Mouse (Mus musculus): ENCODE measurements around the gene Smoc2. TPM values are rescaled to one million over a fixed set of nuclear protein-coding genes. Genes with fewer than 3 reads are reported as not detected.

Smoc2 gene
- polyA plus RNA-seq, 1 experiment from 2014 or later = 11.8 TPM

- DNase-seq (ENCODE audit: low spot score) (no peak), ATAC-seq (replicated peaks; ENCODE audit: low FRiP score) (no peak)
- WGBS = 72% methylated on average over 3 of the region's 3 CpGs
- Histone ChIP-seq H3K4me2 (no peak overlapping the region), H3K9ac (ENCODE audit: low read depth, low read length) (no peak overlapping the region), H3K27ac (ENCODE audit: low read depth, low read length) (no peak overlapping the region), H3K4me1 (replicated peaks; ENCODE audit: control insufficient read depth, insufficient read depth, low read length) (no peaks in the 10 kb centered on the region), H3K9me3 (ENCODE audit: control insufficient read depth, low read length) (no peaks in the 10 kb centered on the region), H3K27me3 (replicated peaks; ENCODE audit: control insufficient read depth, insufficient read depth, low read length) (no peaks in the 10 kb centered on the region), H3K36me3 (ENCODE audit: control insufficient read depth, insufficient read depth, low read length) (no peaks in the 10 kb centered on the region), H3K4me3 (ENCODE audit: low read depth, low read length) (no peak overlapping the region)
These were observed 15.8 kb downstream of the Smoc2 start for GRCm38 (mm10) chr17:14295146-14295545.

DNA sequence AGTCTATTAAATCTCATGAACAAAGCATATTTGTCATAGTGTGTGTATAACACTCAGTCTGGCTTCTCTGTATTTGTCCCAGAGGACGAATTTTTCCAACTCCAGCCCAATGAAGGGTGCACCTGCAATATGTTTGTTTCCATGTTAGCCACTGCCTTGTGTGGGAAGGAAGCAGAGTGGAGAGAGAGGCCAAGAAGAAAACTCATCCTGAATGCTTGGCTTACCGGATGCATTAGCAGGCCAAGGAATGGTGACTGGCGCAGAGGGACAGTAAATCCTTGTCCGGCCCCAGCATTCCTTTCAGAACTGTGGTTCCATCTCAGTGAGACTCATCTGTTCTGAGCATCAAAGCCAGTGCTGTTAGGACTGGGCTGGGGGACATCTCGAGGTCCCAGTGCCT is 21.1 kb downstream of the Smoc2 start:
- DNase-seq (ENCODE audit: low spot score) = no peak
- WGBS = 73% methylated on average over 5 of the region's 5 CpGs

DNA sequence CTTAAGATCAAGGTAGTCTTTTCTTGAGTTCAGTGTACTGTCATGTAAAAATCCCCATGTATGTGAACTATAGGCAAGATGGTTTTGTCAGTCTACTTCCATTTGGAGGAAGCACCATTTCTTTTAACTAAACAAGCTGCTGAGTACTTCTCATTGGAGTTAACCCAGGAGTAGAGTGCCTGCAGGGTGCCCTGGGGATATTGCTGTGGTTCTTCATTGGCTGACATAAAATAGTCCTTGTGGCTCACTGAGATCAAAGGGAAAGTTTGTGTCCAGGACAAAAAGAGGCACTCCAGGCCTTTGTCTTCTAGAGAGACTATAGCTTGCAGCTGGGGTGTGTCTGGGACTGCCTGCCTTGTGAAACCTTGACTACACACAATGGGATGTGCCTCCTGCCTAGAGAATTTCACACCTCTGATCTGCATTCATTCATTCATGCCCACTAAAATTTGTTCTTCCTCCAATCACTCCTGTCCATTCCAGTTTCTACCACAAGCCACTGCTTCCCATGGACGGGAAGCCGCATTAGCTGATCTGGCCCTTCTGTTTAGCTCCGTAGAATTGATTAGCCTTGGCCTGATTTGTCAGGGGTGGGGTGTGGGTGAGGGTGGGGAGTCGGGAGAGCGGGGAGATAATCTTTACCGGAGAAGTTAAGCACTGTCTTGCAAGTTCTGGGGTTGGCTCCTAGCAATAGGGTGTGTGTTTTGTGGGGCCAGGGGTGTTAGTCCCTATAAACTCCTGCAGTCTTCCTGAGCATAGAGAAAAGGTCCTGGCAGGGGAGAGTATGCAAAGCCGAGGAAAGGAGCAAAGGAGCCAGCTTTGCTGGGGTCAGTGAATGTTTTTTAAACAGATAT is 22.4 kb downstream of the Smoc2 start:
- no peak for DNase-seq (ENCODE audit: low spot score)
- Histone ChIP-seq H3K4me2 (no peak overlapping the region), H3K9me3 (ENCODE audit: control insufficient read depth, low read length) (no peaks in the 10 kb centered on the region; the same call in 1 of the 2 replicates), H3K36me3 (ENCODE audit: control insufficient read depth, insufficient read depth, low read length) (no peaks in the 10 kb centered on the region), H3K27ac (ENCODE audit: low read depth, low read length) (no peak overlapping the region), H3K9ac (ENCODE audit: low read depth, low read length) (no peak overlapping the region), H3K4me1 (replicated peaks; ENCODE audit: control insufficient read depth, insufficient read depth, low read length) (no peaks in the 10 kb centered on the region), H3K4me3 (ENCODE audit: low read depth, low read length) (no peak overlapping the region), H3K27me3 (replicated peaks; ENCODE audit: control insufficient read depth, insufficient read depth, low read length) (no peaks in the 10 kb centered on the region)
- WGBS = 36% methylated on average over 7 of the region's 7 CpGs
- ATAC-seq (replicated peaks; ENCODE audit: low FRiP score) = no peak

More for the DNA sequence above, 21.1 kb downstream of the Smoc2 start:
- no peaks in the 10 kb centered on the region; the same call in 1 of the 2 replicates for H3K9me3 ChIP-seq (ENCODE audit: control insufficient read depth, low read length)
- H3K36me3 ChIP-seq (ENCODE audit: control insufficient read depth, insufficient read depth, low read length) = no peaks in the 10 kb centered on the region
- no peak for ATAC-seq (replicated peaks; ENCODE audit: low FRiP score)
- H3K4me2 ChIP-seq = no peak overlapping the region
- no peak overlapping the region for H3K27ac ChIP-seq (ENCODE audit: low read depth, low read length)
- no peaks in the 10 kb centered on the region for H3K27me3 ChIP-seq (replicated peaks; ENCODE audit: control insufficient read depth, insufficient read depth, low read length)
- no peak overlapping the region for H3K4me3 ChIP-seq (ENCODE audit: low read depth, low read length)
- no peak overlapping the region for H3K9ac ChIP-seq (ENCODE audit: low read depth, low read length)
- no peaks in the 10 kb centered on the region for H3K4me1 ChIP-seq (replicated peaks; ENCODE audit: control insufficient read depth, insufficient read depth, low read length)

GRCm38 (mm10) chr17:14302356-14302755 is 23.1 kb downstream of the Smoc2 start:
- DNase-seq (ENCODE audit: low spot score) (no peak), ATAC-seq (replicated peaks; ENCODE audit: low FRiP score) (no peak)
- 61% methylated on average over 6 of the region's 6 CpGs for WGBS
- H3K9me3 ChIP-seq (ENCODE audit: control insufficient read depth, low read length) = no peaks in the 10 kb centered on the region; the same call in 1 of the 2 replicates
- H3K27ac ChIP-seq (ENCODE audit: low read depth, low read length) = no peak overlapping the region
- no peak overlapping the region for H3K4me2 ChIP-seq
- no peaks in the 10 kb centered on the region for H3K4me1 ChIP-seq (replicated peaks; ENCODE audit: control insufficient read depth, insufficient read depth, low read length)
- H3K4me3 ChIP-seq (ENCODE audit: low read depth, low read length) = no peak overlapping the region
- no peaks in the 10 kb centered on the region for H3K36me3 ChIP-seq (ENCODE audit: control insufficient read depth, insufficient read depth, low read length)
- no peaks in the 10 kb centered on the region for H3K27me3 ChIP-seq (replicated peaks; ENCODE audit: control insufficient read depth, insufficient read depth, low read length)
- no peak overlapping the region for H3K9ac ChIP-seq (ENCODE audit: low read depth, low read length)

DNA sequence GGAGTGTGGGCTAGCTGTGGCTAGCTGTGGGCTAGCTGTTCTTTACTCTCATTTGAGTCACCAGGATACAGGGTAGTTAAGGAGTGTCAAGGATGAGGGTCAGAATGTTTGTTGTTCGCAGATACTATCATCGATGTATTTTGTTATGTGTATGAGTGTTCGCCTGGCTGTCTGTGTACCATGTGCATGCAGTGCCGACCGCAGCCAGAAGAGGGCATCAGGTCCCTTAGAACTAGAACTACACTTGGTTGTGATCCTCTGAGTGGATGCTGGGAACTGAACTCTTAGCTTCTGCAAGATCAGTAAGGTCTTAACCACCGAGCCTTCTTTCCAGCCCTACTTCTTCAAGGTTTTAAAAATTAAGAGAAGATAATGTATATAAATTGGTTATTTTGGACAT is 24.4 kb downstream of the Smoc2 start:
- H3K27me3 ChIP-seq (replicated peaks; ENCODE audit: control insufficient read depth, insufficient read depth, low read length) = no peaks in the 10 kb centered on the region
- no peak overlapping the region for H3K4me2 ChIP-seq
- H3K4me1 ChIP-seq (replicated peaks; ENCODE audit: control insufficient read depth, insufficient read depth, low read length) = no peaks in the 10 kb centered on the region
- H3K9ac ChIP-seq (ENCODE audit: low read depth, low read length) = no peak overlapping the region
- no peaks in the 10 kb centered on the region; the same call in 1 of the 2 replicates for H3K9me3 ChIP-seq (ENCODE audit: control insufficient read depth, low read length)
- no peaks in the 10 kb centered on the region for H3K36me3 ChIP-seq (ENCODE audit: control insufficient read depth, insufficient read depth, low read length)
- no peak overlapping the region for H3K27ac ChIP-seq (ENCODE audit: low read depth, low read length)
- DNase-seq (ENCODE audit: low spot score) (no peak), ATAC-seq (replicated peaks; ENCODE audit: low FRiP score) (no peak)
- no peak overlapping the region for H3K4me3 ChIP-seq (ENCODE audit: low read depth, low read length)
- WGBS = 94% methylated on average over 6 of the region's 6 CpGs

DNA sequence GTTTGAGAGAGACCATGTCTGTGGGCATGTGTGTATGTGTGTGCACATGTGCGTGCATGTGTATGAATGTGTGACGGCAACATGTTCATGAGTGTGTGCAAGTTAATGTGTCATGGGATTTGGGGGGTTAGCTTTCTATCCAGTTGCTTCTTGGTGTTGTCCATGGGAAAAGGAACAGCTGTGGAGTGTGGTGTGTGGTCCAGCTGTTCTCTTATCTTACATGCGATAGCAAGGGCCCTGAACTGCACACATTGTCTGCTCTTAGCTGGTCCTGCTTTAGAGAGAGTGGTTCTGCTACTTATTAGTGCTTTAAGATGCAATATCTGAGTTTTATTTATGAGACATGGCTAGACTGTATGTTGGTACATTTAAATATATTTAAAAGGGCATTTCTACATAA is 30.6 kb downstream of the Smoc2 start:
- WGBS = 68% methylated on average over 3 of the region's 3 CpGs

DNA sequence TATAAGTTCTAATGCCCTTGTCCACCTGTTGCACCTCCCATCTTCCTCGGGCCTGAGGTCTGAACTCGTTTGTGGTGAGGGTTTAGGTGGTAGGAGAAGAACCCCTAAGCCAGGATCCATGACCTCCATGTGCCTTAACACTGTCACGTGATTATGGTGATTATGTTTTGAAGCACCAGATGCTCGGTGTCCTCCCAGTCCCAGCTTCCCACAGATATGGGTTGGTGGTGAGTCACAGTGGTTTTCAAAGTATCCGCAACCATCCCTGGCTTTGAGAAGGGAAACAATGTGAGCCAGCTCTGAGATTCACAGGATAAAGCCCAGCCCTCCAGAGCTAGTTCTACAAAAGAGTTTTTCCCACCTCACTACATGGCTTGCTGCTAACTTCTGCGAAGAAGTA is 33.1 kb downstream of the Smoc2 start:
- Histone ChIP-seq H3K9me3 (ENCODE audit: control insufficient read depth, low read length) (no peaks in the 10 kb centered on the region), H3K27me3 (replicated peaks; ENCODE audit: control insufficient read depth, insufficient read depth, low read length) (no peaks in the 10 kb centered on the region), H3K4me3 (ENCODE audit: low read depth, low read length) (no peak overlapping the region), H3K4me1 (replicated peaks; ENCODE audit: control insufficient read depth, insufficient read depth, low read length) (no peaks in the 10 kb centered on the region), H3K36me3 (ENCODE audit: control insufficient read depth, insufficient read depth, low read length) (no peaks in the 10 kb centered on the region), H3K27ac (ENCODE audit: low read depth, low read length) (no peak overlapping the region), H3K9ac (ENCODE audit: low read depth, low read length) (no peak overlapping the region), H3K4me2 (no peak overlapping the region)
- 62% methylated on average over 6 of the region's 6 CpGs for WGBS
- DNase-seq (ENCODE audit: low spot score) = no peak
- ATAC-seq (replicated peaks; ENCODE audit: low FRiP score) = no peak

More for the DNA sequence above, 30.6 kb downstream of the Smoc2 start:
- H3K4me2 ChIP-seq = no peak overlapping the region
- no peaks in the 10 kb centered on the region for H3K27me3 ChIP-seq (replicated peaks; ENCODE audit: control insufficient read depth, insufficient read depth, low read length)
- ATAC-seq (replicated peaks; ENCODE audit: low FRiP score) (no peak), DNase-seq (ENCODE audit: low spot score) (no peak)
- no peaks in the 10 kb centered on the region for H3K4me1 ChIP-seq (replicated peaks; ENCODE audit: control insufficient read depth, insufficient read depth, low read length)
- no peak overlapping the region for H3K27ac ChIP-seq (ENCODE audit: low read depth, low read length)
- H3K9me3 ChIP-seq (ENCODE audit: control insufficient read depth, low read length) = no peaks in the 10 kb centered on the region
- no peak overlapping the region for H3K9ac ChIP-seq (ENCODE audit: low read depth, low read length)
- H3K4me3 ChIP-seq (ENCODE audit: low read depth, low read length) = no peak overlapping the region
- no peaks in the 10 kb centered on the region for H3K36me3 ChIP-seq (ENCODE audit: control insufficient read depth, insufficient read depth, low read length)

GRCm38 (mm10) chr17:14314308-14314707 is 35.0 kb downstream of the Smoc2 start:
- H3K4me3 ChIP-seq (ENCODE audit: low read depth, low read length) = no peak overlapping the region
- no peaks in the 10 kb centered on the region for H3K27me3 ChIP-seq (replicated peaks; ENCODE audit: control insufficient read depth, insufficient read depth, low read length)
- no peaks in the 10 kb centered on the region for H3K4me1 ChIP-seq (replicated peaks; ENCODE audit: control insufficient read depth, insufficient read depth, low read length)
- H3K4me2 ChIP-seq = no peak overlapping the region
- ATAC-seq (replicated peaks; ENCODE audit: low FRiP score) (no peak), DNase-seq (ENCODE audit: low spot score) (no peak)
- H3K27ac ChIP-seq (ENCODE audit: low read depth, low read length) = no peak overlapping the region
- H3K9me3 ChIP-seq (ENCODE audit: control insufficient read depth, low read length) = no peaks in the 10 kb centered on the region
- H3K9ac ChIP-seq (ENCODE audit: low read depth, low read length) = no peak overlapping the region
- 65% methylated on average over 1 of the region's 1 CpGs for WGBS
- no peaks in the 10 kb centered on the region for H3K36me3 ChIP-seq (ENCODE audit: control insufficient read depth, insufficient read depth, low read length)

- Histone ChIP-seq H3K4me1 (replicated peaks; ENCODE audit: control insufficient read depth, insufficient read depth, low read length) (no peaks in the 10 kb centered on the region), H3K27ac (ENCODE audit: low read depth, low read length) (no peak overlapping the region), H3K9ac (ENCODE audit: low read depth, low read length) (no peak overlapping the region), H3K9me3 (ENCODE audit: control insufficient read depth, low read length) (no peaks in the 10 kb centered on the region), H3K4me2 (no peak overlapping the region), H3K27me3 (replicated peaks; ENCODE audit: control insufficient read depth, insufficient read depth, low read length) (no peaks in the 10 kb centered on the region), H3K36me3 (ENCODE audit: control insufficient read depth, insufficient read depth, low read length) (no peaks in the 10 kb centered on the region), H3K4me3 (ENCODE audit: low read depth, low read length) (no peak overlapping the region)
- 83% methylated on average over 7 of the region's 7 CpGs for WGBS
- ATAC-seq (replicated peaks; ENCODE audit: low FRiP score) (no peak), DNase-seq (ENCODE audit: low spot score) (no peak)
These were observed 37.2 kb downstream of the Smoc2 start for GRCm38 (mm10) chr17:14316536-14316935.
